Mouse (Mus musculus) layer of hippocampus, adult 9-10 months (tissue): ENCODE measurements at regions not wholly inside any gene's neighbourhood (a gene's known extent, or its start where the extent isn't known, plus 50 kb on each side); places are given as distances from the start of the nearest gene placed in this dataset.
"Not testable (repeated sequence)": the region's sequence is repeated elsewhere in the genome, so short reads cannot be mapped to it uniquely, and the experiment has no call there.

ENCODE experiments used
- DNase-seq: peaks from one replicate; pipeline ENCODE4 v3.0.0; 2022; ENCODE audit warnings: low spot score

- DNase-seq: no peak
These were observed 203.5 kb upstream of the Diaph2 start for GRCm38 (mm10) chrX:129546016-129546415.

GRCm38 (mm10) chrX:129547606-129548005 is 201.9 kb upstream of the Diaph2 start:
- no peak for DNase-seq

- no peak for DNase-seq
These were observed 193.5 kb upstream of the Diaph2 start for GRCm38 (mm10) chrX:129556001-129556400.

- DNase-seq: no peak
These were observed 150.1 kb upstream of the Diaph2 start for GRCm38 (mm10) chrX:129599491-129599890.

GRCm38 (mm10) chrX:129607842-129608241 is 141.7 kb upstream of the Diaph2 start:
- DNase-seq: no peak

- DNase-seq: not testable (repeated sequence)
These were observed 138.0 kb upstream of the Diaph2 start for GRCm38 (mm10) chrX:129611500-129611899.

- DNase-seq: no peak
These were observed 112.5 kb upstream of the Diaph2 start for GRCm38 (mm10) chrX:129637016-129637415.

GRCm38 (mm10) chrX:129645106-129645505 is 104.4 kb upstream of the Diaph2 start:
- DNase-seq: peak; percentile 17

- peak; percentile 12 for DNase-seq
These were observed 92.6 kb upstream of the Diaph2 start for GRCm38 (mm10) chrX:129656906-129657305.

- DNase-seq: no peak
These were observed 58.9 kb upstream of the Diaph2 start for GRCm38 (mm10) chrX:129690677-129691076.
